Mouse (Mus musculus): ENCODE data around the gene Gstp2. TPM values are rescaled to one million over a fixed set of nuclear protein-coding genes. Genes with fewer than 3 reads are reported as not detected.
"Not testable (repeated sequence)": the region's sequence is repeated elsewhere in the genome, so short reads cannot be mapped to it uniquely, and the experiment has no call there.

The Gstp2 gene
- polyA plus RNA-seq, 1 experiment from 2014 or later = 1.2 TPM

GRCm38 (mm10) chr19:4057962-4058361 lies 12.1 kb upstream of the Gstp2 start:
- no peaks in the 10 kb centered on the region for H3K27me3 ChIP-seq
- 93% methylated on average over 7 of the region's 7 CpGs for WGBS
- ATAC-seq (ENCODE audit: insufficient number of reproducible peaks, insufficient read depth, low FRiP score, low TSS enrichment, low read depth) = no peak
- no peak overlapping the region for H3K4me2 ChIP-seq
- no peak overlapping the region for H3K27ac ChIP-seq
- no peaks in the 10 kb centered on the region for H3K36me3 ChIP-seq
- no peak overlapping the region for H3K4me3 ChIP-seq
- no peaks in the 10 kb centered on the region for H3K4me1 ChIP-seq
- H3K9me3 ChIP-seq = no peaks in the 10 kb centered on the region
- H3K9ac ChIP-seq = no peak overlapping the region

GRCm38 (mm10) chr19:4057389-4057788 lies 11.6 kb upstream of the Gstp2 start:
- H3K36me3 ChIP-seq = no peaks in the 10 kb centered on the region
- H3K4me1 ChIP-seq = no peaks in the 10 kb centered on the region
- H3K27me3 ChIP-seq = no peaks in the 10 kb centered on the region
- H3K4me3 ChIP-seq = no peak overlapping the region
- H3K4me2 ChIP-seq = no peak overlapping the region
- no peak overlapping the region for H3K27ac ChIP-seq
- no peak overlapping the region for H3K9ac ChIP-seq
- no peaks in the 10 kb centered on the region for H3K9me3 ChIP-seq
- ATAC-seq (ENCODE audit: insufficient number of reproducible peaks, insufficient read depth, low FRiP score, low TSS enrichment, low read depth) = no peak
- 88% methylated on average over 13 of the region's 13 CpGs for WGBS

- no peaks in the 10 kb centered on the region for H3K4me1 ChIP-seq
- no peaks in the 10 kb centered on the region for H3K9me3 ChIP-seq
- H3K4me3 ChIP-seq = no peak overlapping the region
- no peaks in the 10 kb centered on the region for H3K36me3 ChIP-seq
- H3K9ac ChIP-seq = no peak overlapping the region
- H3K27ac ChIP-seq = no peak overlapping the region
- no peak for ATAC-seq (ENCODE audit: insufficient number of reproducible peaks, insufficient read depth, low FRiP score, low TSS enrichment, low read depth)
- WGBS = 41% methylated on average over 4 of the region's 4 CpGs
- H3K4me2 ChIP-seq = no peak overlapping the region
- no peaks in the 10 kb centered on the region for H3K27me3 ChIP-seq
Measured at GRCm38 (mm10) chr19:4056727-4057126, 10.9 kb upstream of the Gstp2 start.

GRCm38 (mm10) chr19:4055947-4056693 lies 10.3 kb upstream of the Gstp2 start:
- no peak overlapping the region for H3K9ac ChIP-seq
- no peak for ATAC-seq (ENCODE audit: insufficient number of reproducible peaks, insufficient read depth, low FRiP score, low TSS enrichment, low read depth)
- no peak overlapping the region for H3K27ac ChIP-seq
- no peaks in the 10 kb centered on the region for H3K27me3 ChIP-seq
- H3K4me1 ChIP-seq = no peaks in the 10 kb centered on the region
- H3K9me3 ChIP-seq = no peaks in the 10 kb centered on the region; the same call in 1 of the 2 replicates
- WGBS = 52% methylated on average over 15 of the region's 15 CpGs
- H3K4me3 ChIP-seq = no peak overlapping the region
- no peaks in the 10 kb centered on the region for H3K36me3 ChIP-seq
- H3K4me2 ChIP-seq = no peak overlapping the region

- Histone ChIP-seq H3K4me1 (no peaks in the 10 kb centered on the region), H3K27me3 (no peaks in the 10 kb centered on the region), H3K4me2 (no peak overlapping the region), H3K9ac (no peak overlapping the region), H3K9me3 (no peaks in the 10 kb centered on the region; the same call in 1 of the 2 replicates), H3K4me3 (no peak overlapping the region), H3K27ac (no peak overlapping the region), H3K36me3 (no peaks in the 10 kb centered on the region)
- no peak for ATAC-seq (ENCODE audit: insufficient number of reproducible peaks, insufficient read depth, low FRiP score, low TSS enrichment, low read depth)
- 64% methylated on average over 8 of the region's 8 CpGs for WGBS
Measured at GRCm38 (mm10) chr19:4055216-4055946, 9.6 kb upstream of the Gstp2 start.

- no peak overlapping the region for H3K4me2 ChIP-seq
- H3K27ac ChIP-seq = no peak overlapping the region
- no peaks in the 10 kb centered on the region for H3K4me1 ChIP-seq
- WGBS = 76% methylated on average over 5 of the region's 5 CpGs
- no peaks in the 10 kb centered on the region; the same call in 1 of the 2 replicates for H3K9me3 ChIP-seq
- ATAC-seq (ENCODE audit: insufficient number of reproducible peaks, insufficient read depth, low FRiP score, low TSS enrichment, low read depth) = no peak
- no peak overlapping the region for H3K9ac ChIP-seq
- no peaks in the 10 kb centered on the region for H3K27me3 ChIP-seq
- no peak overlapping the region for H3K4me3 ChIP-seq
- H3K36me3 ChIP-seq = no peaks in the 10 kb centered on the region
Measured at GRCm38 (mm10) chr19:4054613-4055012, 8.8 kb upstream of the Gstp2 start.

GRCm38 (mm10) chr19:4052516-4053030 lies 6.8 kb upstream of the Gstp2 start:
- Histone ChIP-seq H3K4me1 (no peaks in the 10 kb centered on the region), H3K36me3 (no peaks in the 10 kb centered on the region), H3K27me3 (no peaks in the 10 kb centered on the region), H3K4me3 (no peak overlapping the region), H3K9ac (no peak overlapping the region), H3K9me3 (no peaks in the 10 kb centered on the region; the same call in 1 of the 2 replicates), H3K4me2 (no peak overlapping the region), H3K27ac (no peak overlapping the region)
- no peak for ATAC-seq (ENCODE audit: insufficient number of reproducible peaks, insufficient read depth, low FRiP score, low TSS enrichment, low read depth)
- WGBS = 68% methylated on average over 5 of the region's 5 CpGs

GRCm38 (mm10) chr19:4051741-4052515 lies 6.1 kb upstream of the Gstp2 start:
- Histone ChIP-seq H3K9ac (no peak overlapping the region), H3K9me3 (no peaks in the 10 kb centered on the region; the same call in 1 of the 2 replicates), H3K27me3 (no peaks in the 10 kb centered on the region), H3K36me3 (no peaks in the 10 kb centered on the region), H3K4me3 (no peak overlapping the region), H3K27ac (no peak overlapping the region), H3K4me2 (no peak overlapping the region), H3K4me1 (no peaks in the 10 kb centered on the region)
- no peak for ATAC-seq (ENCODE audit: insufficient number of reproducible peaks, insufficient read depth, low FRiP score, low TSS enrichment, low read depth)
- 47% methylated on average over 10 of the region's 10 CpGs for WGBS

- no peaks in the 10 kb centered on the region for H3K36me3 ChIP-seq
- no peaks in the 10 kb centered on the region for H3K27me3 ChIP-seq
- WGBS = 92% methylated on average over 5 of the region's 5 CpGs
- no peaks in the 10 kb centered on the region; the same call in 1 of the 2 replicates for H3K9me3 ChIP-seq
- H3K4me3 ChIP-seq = no peak overlapping the region
- no peak overlapping the region for H3K27ac ChIP-seq
- no peak for ATAC-seq (ENCODE audit: insufficient number of reproducible peaks, insufficient read depth, low FRiP score, low TSS enrichment, low read depth)
- peaks cover 5% of the 10 kb centered on the region; the same call in 1 of the 2 replicates for H3K4me1 ChIP-seq
- no peak overlapping the region for H3K9ac ChIP-seq
- no peak overlapping the region for H3K4me2 ChIP-seq
Measured at GRCm38 (mm10) chr19:4051016-4051415, 5.2 kb upstream of the Gstp2 start.

- ATAC-seq (ENCODE audit: insufficient number of reproducible peaks, insufficient read depth, low FRiP score, low TSS enrichment, low read depth); H3K9me3 ChIP-seq; H3K4me2 ChIP-seq; H3K4me3 ChIP-seq; H3K27me3 ChIP-seq; H3K36me3 ChIP-seq; H3K27ac ChIP-seq; H3K9ac ChIP-seq; H3K4me1 ChIP-seq: not testable (repeated sequence)
- WGBS = 88% methylated on average over 5 of the region's 5 CpGs
Measured at GRCm38 (mm10) chr19:4049069-4049468, 3.2 kb upstream of the Gstp2 start.

- WGBS = 15% methylated on average over 4 of the region's 4 CpGs
- Histone ChIP-seq H3K27me3 (no peaks in the 10 kb centered on the region), H3K4me1 (peaks cover 8% of the 10 kb centered on the region; the same call in 1 of the 2 replicates), H3K9me3 (no peaks in the 10 kb centered on the region; the same call in 1 of the 2 replicates), H3K9ac (no peak overlapping the region), H3K36me3 (no peaks in the 10 kb centered on the region), H3K4me3 (no peak overlapping the region), H3K4me2 (no peak overlapping the region), H3K27ac (no peak overlapping the region)
- ATAC-seq (ENCODE audit: insufficient number of reproducible peaks, insufficient read depth, low FRiP score, low TSS enrichment, low read depth) = no peak
Measured at GRCm38 (mm10) chr19:4047859-4048258, 2.0 kb upstream of the Gstp2 start.
